Mouse (Mus musculus) midbrain, embryonic 12.5 days (tissue): ENCODE data around the gene Lrig2. TPM values are rescaled to one million over a fixed set of nuclear protein-coding genes. Genes with fewer than 3 reads are reported as not detected.
A peak's percentile ranks its signal among the peaks of the same experiment; 100 is the strongest.

Experiments used
- ATAC-seq: fragments of 200-750 bp; cut with Nextera tagmentation; 2 replicates; pipeline ENCODE4 v1.8.0; 2017; ENCODE audit warnings: low read depth, moderate TSS enrichment, moderate library complexity; ENCODE audit not compliant: low FRiP score
- H3K27ac ChIP-seq: fragments of 300-500 bp; sonication (generic); replicated peaks from 2 replicates; pipeline ENCODE4 v1.5.1; 2016; ENCODE audit warnings: mild to moderate bottlenecking
- H3K27me3 ChIP-seq: fragments of 300-500 bp; sonication (generic); 2 replicates; pipeline ENCODE4 v1.6.1; 2016; ENCODE audit warnings: mild to moderate bottlenecking
- H3K36me3 ChIP-seq: fragments of 300-500 bp; sonication (generic); 2 replicates; pipeline ENCODE4 v1.6.1; 2016
- H3K4me1 ChIP-seq: fragments of 300-500 bp; sonication (generic); 2 replicates; pipeline ENCODE4 v1.6.1; 2016
- H3K4me2 ChIP-seq: fragments of 300-500 bp; sonication (generic); replicated peaks from 2 replicates; pipeline ENCODE4 v1.6.1; 2016; ENCODE audit warnings: mild to moderate bottlenecking, moderate library complexity
- H3K4me3 ChIP-seq: fragments of 300-500 bp; sonication (generic); 2 replicates; pipeline ENCODE4 v1.5.1; 2016; ENCODE audit warnings: mild to moderate bottlenecking
- H3K9ac ChIP-seq: fragments of 300-500 bp; sonication (generic); replicated peaks from 2 replicates; pipeline ENCODE4 v1.6.1; 2016; ENCODE audit warnings: mild to moderate bottlenecking, moderate library complexity
- H3K9me3 ChIP-seq: fragments of 300-500 bp; sonication (generic); 2 replicates; pipeline ENCODE4 v1.6.1; 2016; ENCODE audit warnings: mild to moderate bottlenecking
- WGBS: fragments of 180-500 bp; shearing (Covaris S2); methylation state at CpG from one replicate; pipeline ENCODE4 v1.1.7; 2016; 5-methylcytosine and 5-hydroxymethylcytosine counted together
- polyA plus RNA-seq: library from polyadenylated mRNA; unstranded; fragments of >200 nt; fragmentation: Nextera tagmentation; extraction: Ambion mirVana; gene quantifications from 2 replicates; pipeline ENCODE4 v1.2.1, GENCODE M21; 2016

The Lrig2 gene
- polyA plus RNA-seq, 1 experiment from 2014 or later, result 31.3 TPM

DNA sequence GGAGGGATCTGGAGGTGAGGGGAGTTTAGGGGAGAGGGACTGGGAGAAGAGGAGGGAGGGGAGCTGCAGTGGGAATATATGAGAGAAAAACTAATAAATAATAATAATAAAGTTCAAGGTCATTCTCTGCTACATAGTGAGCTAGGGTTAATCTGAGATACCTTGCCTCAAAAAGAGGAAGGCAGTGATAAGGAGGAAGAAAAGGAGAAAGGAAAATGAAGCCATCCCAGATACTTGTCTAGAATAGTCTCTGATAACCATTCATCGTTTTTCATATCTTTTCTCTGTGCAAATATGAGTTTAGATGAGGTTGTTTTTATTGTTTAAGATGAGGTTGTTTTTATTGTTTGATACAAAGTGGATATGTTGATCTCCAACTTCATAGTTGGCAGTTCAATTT is 13.3 kb upstream of the Lrig2 start:
- no peak for ATAC-seq
- H3K4me1 ChIP-seq, result no peaks in the 10 kb centered on the region
- WGBS, result 72% methylated on average over 1 of the region's 1 CpGs
- no peaks in the 10 kb centered on the region for H3K27me3 ChIP-seq
- no peaks in the 10 kb centered on the region for H3K9me3 ChIP-seq
- H3K9ac ChIP-seq, result no peak overlapping the region
- H3K4me2 ChIP-seq, result no peak overlapping the region
- H3K36me3 ChIP-seq, result no peaks in the 10 kb centered on the region
- no peak overlapping the region for H3K27ac ChIP-seq
- no peak overlapping the region for H3K4me3 ChIP-seq

DNA sequence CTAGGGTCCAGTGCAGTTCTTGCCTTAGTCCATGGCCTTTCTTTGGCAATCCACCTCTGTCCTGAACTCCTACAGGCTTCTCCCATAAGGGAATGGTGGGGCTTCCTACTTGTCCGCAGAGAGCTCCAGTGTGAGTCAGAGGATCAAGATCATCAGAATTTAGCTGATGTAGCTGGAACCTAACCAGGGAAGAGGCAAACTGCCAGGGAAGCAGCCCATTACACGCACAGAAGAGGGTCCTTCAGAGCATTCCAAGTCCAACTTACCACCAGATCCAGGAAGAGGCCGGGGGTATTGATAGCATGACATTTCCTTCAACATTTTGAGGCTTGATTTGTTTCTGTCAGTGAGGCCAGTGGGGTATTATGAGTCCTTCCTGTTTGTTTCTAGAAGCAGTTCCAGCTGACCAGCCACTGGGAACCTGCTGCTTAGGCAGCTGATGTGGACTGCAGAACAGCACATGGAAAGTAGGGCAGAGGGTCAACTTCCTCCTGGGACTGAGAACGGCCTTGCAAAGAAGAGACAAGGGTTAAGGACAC is 11.7 kb upstream of the Lrig2 start:
- no peaks in the 10 kb centered on the region for H3K27me3 ChIP-seq
- no peak overlapping the region for H3K9ac ChIP-seq
- WGBS, result 69% methylated on average over 4 of the region's 4 CpGs
- ATAC-seq, result no peak
- no peak overlapping the region for H3K4me2 ChIP-seq
- no peaks in the 10 kb centered on the region for H3K4me1 ChIP-seq
- no peak overlapping the region for H3K27ac ChIP-seq
- no peak overlapping the region for H3K4me3 ChIP-seq
- H3K36me3 ChIP-seq, result no peaks in the 10 kb centered on the region
- no peaks in the 10 kb centered on the region for H3K9me3 ChIP-seq

DNA sequence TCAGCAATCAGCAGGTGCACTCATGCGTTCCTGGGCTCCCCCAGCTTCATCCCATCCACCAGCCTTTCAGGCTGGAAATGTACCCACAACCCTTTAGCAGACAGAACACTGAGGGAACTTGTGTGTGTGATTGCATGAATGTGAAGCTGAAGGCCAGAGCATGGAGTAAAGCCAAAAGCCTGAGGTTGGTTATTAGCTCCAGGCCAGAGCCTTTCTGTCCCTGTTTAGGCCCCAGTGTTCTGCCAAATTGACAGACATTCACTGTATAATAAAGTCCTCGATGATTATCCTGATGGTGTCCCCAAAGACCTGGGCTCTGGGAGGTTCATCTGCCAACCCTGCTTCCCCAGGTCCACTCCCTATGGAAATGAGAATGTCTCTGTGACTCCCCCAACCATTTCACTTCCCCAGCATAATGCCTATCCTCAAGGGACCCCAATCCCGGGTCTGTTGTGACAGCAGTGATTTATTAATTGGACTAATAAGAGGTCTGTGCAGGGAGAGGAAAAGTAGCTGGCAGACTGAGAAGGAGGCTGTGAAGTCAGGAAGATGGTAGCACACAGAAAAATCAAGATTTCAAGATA is 9.7 kb upstream of the Lrig2 start:
- ATAC-seq, result no peak
- Histone ChIP-seq H3K27me3 (no peaks in the 10 kb centered on the region), H3K9me3 (no peaks in the 10 kb centered on the region), H3K27ac (no peak overlapping the region), H3K4me2 (no peak overlapping the region), H3K36me3 (no peaks in the 10 kb centered on the region), H3K4me1 (no peaks in the 10 kb centered on the region), H3K4me3 (no peak overlapping the region), H3K9ac (no peak overlapping the region)
- WGBS, result 64% methylated on average over 3 of the region's 3 CpGs

DNA sequence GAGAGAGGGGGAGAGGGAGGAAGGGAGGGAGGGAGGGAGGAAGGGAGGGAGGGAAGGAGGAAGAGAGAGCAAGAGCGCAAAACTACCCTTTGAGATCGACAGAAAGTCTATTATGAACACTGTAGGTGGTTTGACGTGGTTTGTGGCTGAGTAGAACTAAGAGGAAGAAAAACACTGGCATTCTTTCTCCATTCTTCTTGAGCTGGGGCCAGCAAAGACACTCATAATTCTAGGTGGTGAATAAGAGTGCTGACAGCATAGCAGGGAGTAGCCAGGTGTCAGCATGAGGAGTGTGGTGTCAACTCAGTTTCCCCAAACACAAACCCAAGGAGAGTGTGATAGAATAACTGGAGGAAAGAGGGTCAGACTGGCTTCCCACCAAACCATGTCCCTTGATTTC is 8.8 kb upstream of the Lrig2 start:
- H3K27ac ChIP-seq, result no peak overlapping the region
- H3K4me3 ChIP-seq, result no peak overlapping the region
- H3K36me3 ChIP-seq, result no peaks in the 10 kb centered on the region
- H3K9ac ChIP-seq, result no peak overlapping the region
- H3K4me2 ChIP-seq, result no peak overlapping the region
- no peaks in the 10 kb centered on the region for H3K9me3 ChIP-seq
- no peak for ATAC-seq
- no peaks in the 10 kb centered on the region for H3K4me1 ChIP-seq
- WGBS, result 66% methylated on average over 3 of the region's 3 CpGs
- H3K27me3 ChIP-seq, result no peaks in the 10 kb centered on the region

DNA sequence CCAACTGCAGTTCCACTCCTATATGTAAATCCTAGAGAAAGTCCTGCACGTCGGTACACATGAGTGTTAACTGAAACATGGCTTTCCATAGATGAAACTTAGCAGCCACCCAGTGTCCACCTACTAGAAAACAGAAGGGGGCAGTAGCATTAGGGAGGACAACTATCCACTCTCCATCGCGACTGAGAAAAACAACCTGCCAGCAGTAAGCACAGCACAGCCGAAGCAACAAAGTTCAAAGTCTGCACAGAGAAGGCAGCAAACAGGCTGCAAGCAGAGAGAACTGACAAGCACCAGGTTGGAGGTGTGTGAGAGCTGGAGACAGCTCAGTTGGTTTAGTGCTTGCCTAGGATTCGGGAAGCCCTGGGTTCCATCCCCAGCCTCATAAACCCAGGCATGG is 7.2 kb upstream of the Lrig2 start:
- no peak overlapping the region for H3K9ac ChIP-seq
- ATAC-seq, result no peak
- H3K4me1 ChIP-seq, result no peaks in the 10 kb centered on the region
- H3K27ac ChIP-seq, result no peak overlapping the region
- 75% methylated on average over 6 of the region's 6 CpGs for WGBS
- H3K9me3 ChIP-seq, result no peaks in the 10 kb centered on the region
- no peaks in the 10 kb centered on the region for H3K36me3 ChIP-seq
- no peak overlapping the region for H3K4me2 ChIP-seq
- H3K4me3 ChIP-seq, result no peak overlapping the region
- H3K27me3 ChIP-seq, result no peaks in the 10 kb centered on the region

DNA sequence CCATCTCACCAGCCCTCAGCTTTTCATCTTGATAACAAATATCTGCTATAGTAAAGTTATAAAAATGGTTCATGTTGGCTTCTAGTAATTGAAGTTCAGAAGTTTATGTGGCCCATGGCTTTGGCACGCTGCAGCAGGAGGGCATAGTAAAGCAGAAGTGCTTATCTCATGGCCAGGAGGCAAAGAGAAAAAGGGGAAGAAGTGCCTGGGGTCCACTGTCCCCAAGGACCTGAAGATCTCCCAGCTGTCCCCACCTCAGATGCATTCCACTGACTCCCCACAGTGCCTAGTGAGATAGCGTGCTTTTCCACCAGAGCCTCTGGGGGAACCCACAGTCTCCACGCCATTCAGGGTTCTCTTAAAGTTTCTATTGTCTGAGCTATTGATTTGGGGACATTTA is 6.7 kb upstream of the Lrig2 start:
- Histone ChIP-seq H3K36me3 (no peaks in the 10 kb centered on the region), H3K9ac (no peak overlapping the region), H3K27me3 (no peaks in the 10 kb centered on the region), H3K9me3 (no peaks in the 10 kb centered on the region), H3K4me3 (no peak overlapping the region), H3K4me2 (no peak overlapping the region), H3K4me1 (no peaks in the 10 kb centered on the region), H3K27ac (no peak overlapping the region)
- 82% methylated on average over 3 of the region's 3 CpGs for WGBS
- ATAC-seq, result no peak

DNA sequence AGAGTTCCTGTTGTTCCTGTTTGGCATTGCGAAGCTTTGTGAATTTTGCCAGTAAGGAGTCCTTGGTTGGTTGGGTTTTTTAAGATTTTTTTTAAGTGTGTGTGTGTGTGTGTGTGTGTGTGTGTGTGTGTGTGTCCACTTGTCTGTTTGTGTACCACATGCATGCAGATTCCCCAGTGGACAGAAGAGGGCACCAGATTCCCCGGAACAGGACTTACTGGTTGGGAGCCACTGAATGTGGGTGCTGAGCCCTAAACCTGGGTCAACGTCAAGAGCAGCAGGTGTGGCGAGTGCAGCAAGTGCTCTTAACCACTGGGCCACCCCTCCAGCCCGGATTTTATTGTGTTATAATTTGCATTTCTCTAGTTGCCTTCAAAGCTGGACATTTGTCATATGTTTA is 5.4 kb upstream of the Lrig2 start:
- Histone ChIP-seq H3K27ac (no peak overlapping the region), H3K9me3 (no peaks in the 10 kb centered on the region), H3K4me3 (no peak overlapping the region), H3K27me3 (no peaks in the 10 kb centered on the region), H3K4me2 (no peak overlapping the region), H3K36me3 (no peaks in the 10 kb centered on the region), H3K9ac (no peak overlapping the region), H3K4me1 (no peaks in the 10 kb centered on the region)
- ATAC-seq, result no peak
- WGBS, result 85% methylated on average over 5 of the region's 5 CpGs

DNA sequence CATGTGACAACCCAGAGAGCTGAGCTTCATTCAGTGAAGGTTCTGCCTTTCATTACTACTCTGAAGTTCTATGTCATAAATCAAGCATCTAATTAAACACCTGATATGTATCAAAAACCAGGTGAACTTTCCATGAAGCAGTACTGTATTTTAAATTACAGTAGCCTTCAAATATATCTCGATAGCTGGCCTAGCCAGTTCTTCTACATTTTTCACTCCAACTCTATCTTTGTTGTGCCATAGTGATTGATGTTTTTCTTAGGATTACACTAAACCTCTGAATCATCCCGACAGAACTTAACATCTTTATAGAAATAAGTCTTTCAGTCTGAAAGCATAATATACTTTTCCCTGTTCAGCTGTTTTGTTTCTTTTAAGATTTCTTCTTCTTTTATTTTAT is 2.8 kb upstream of the Lrig2 start:
- no peak overlapping the region for H3K4me3 ChIP-seq
- no peaks in the 10 kb centered on the region for H3K27me3 ChIP-seq
- no peak for ATAC-seq
- H3K36me3 ChIP-seq, result no peaks in the 10 kb centered on the region
- no peak overlapping the region for H3K9ac ChIP-seq
- WGBS, result 94% methylated on average over 2 of the region's 2 CpGs
- peaks cover 7% of the 10 kb centered on the region; the same call in 1 of the 2 replicates for H3K4me1 ChIP-seq
- H3K9me3 ChIP-seq, result no peaks in the 10 kb centered on the region
- no peak overlapping the region for H3K27ac ChIP-seq
- no peak overlapping the region for H3K4me2 ChIP-seq

DNA sequence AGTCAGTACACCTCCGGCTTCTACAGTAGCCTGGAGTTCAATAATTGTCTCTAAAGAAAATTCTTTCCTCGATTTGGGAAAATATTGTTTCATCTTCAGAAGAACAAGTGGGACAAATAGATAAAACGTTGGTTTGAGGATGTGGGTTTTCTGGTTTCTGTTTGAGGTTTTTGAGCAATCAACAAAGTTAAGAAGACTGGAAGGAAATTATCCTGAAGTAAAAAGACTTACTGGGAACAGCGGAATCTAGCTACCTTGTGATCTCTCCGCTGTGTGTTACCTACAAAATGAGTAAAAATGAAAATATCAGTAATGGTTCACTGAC is 668 bp upstream of the Lrig2 start:
- H3K9me3 ChIP-seq, result no peaks in the 10 kb centered on the region
- H3K4me1 ChIP-seq, result peaks cover 16% of the 10 kb centered on the region
- ATAC-seq, result no peak
- peak overlapping the region; percentile 60 for H3K4me2 ChIP-seq
- no peaks in the 10 kb centered on the region for H3K27me3 ChIP-seq
- WGBS, result 29% methylated on average over 5 of the region's 5 CpGs
- peak overlapping the region; percentile 45; the same call in 1 of the 2 replicates for H3K9ac ChIP-seq
- H3K27ac ChIP-seq, result peak overlapping the region; percentile 98
- peak overlapping the region; percentile 94 for H3K4me3 ChIP-seq
- H3K36me3 ChIP-seq, result no peaks in the 10 kb centered on the region

DNA sequence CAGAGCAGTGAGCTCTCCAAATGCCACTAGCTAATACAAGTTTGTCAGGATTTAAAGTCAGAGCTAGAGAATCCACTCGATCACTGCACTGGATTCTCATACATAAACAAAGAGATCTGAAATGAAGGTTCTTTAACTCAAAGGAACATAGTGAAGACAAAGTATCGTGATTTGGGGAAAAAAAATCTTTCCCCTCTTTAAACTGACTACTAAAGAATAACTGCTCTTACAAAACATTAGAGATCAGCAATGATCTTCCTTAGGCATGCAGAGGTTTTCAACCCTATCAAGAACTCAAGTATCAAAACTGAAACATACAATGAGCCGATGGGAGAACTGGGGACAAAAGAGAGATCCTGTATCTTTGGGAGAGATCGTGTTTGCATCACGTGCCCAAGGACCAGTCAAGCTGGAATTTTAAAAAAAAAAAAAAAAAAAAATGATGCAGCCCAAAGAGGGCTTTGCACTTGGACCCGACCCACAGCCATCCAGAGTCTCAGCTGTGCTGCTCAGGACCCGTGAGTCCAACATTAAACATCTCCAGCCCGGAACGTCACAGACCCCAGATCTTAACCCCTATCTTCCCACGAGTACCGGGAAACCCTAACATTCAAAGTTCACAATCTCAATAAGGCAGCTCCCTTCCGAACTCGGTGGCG is 818 bp downstream of the Lrig2 start:
- Histone ChIP-seq H3K4me1 (peaks cover 16% of the 10 kb centered on the region), H3K36me3 (no peaks in the 10 kb centered on the region), H3K27me3 (no peaks in the 10 kb centered on the region), H3K4me3 (peak overlapping the region; percentile 94), H3K27ac (peak overlapping the region; percentile 98), H3K4me2 (peak overlapping the region; percentile 68), H3K9me3 (no peaks in the 10 kb centered on the region), H3K9ac (peak overlapping the region; percentile 81)
- 2% methylated on average over 14 of the region's 14 CpGs for WGBS
- peak; percentile 38; the same call in 1 of the 2 replicates for ATAC-seq

DNA sequence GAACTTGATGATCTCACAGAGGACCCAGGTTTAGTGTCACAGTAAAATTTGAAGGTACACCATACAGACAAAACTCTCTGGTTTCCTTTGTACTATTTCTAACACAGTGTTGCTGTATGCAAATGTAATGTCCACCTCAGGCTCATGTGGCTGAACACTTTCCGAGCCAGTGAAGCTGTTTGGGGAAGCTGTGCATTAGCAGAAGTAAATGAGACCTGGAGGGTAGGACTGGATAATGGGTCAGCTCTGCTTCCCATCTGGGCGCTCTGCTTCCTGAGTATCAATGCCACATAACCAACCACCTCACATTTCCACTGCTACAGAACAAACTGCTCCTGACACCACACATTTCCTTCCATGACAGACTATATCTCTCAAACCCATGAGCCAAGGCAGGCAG is 10.1 kb downstream of the Lrig2 start:
- Histone ChIP-seq H3K4me2 (no peak overlapping the region), H3K4me1 (no peaks in the 10 kb centered on the region), H3K4me3 (no peak overlapping the region), H3K9me3 (no peaks in the 10 kb centered on the region), H3K27me3 (no peaks in the 10 kb centered on the region), H3K9ac (no peak overlapping the region), H3K36me3 (peaks cover 3% of the 10 kb centered on the region; the same call in 1 of the 2 replicates), H3K27ac (no peak overlapping the region)
- no peak for ATAC-seq
- WGBS, result 89% methylated on average over 2 of the region's 2 CpGs

DNA sequence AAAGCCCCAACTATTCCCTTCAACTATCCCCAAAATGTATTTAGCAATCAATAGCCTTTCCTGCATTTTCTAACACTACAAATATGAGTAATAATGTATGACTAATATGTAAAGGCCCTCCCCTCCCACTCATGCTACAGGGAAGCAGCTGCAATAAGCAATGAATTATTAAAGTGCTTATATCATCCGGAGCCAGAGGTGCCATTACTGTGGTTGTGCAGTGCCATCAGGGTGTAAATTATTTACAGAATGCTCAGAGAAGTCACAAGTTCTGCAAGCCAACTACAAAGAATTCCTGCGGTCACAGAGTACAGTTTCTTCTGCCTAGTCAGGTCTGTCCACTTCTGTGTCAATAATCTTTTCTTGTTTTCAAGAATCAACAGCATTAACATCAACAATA is 10.8 kb downstream of the Lrig2 start:
- 77% methylated on average over 2 of the region's 2 CpGs for WGBS
- peaks cover 11% of the 10 kb centered on the region; the same call in 1 of the 2 replicates for H3K36me3 ChIP-seq
- no peaks in the 10 kb centered on the region for H3K4me1 ChIP-seq
- H3K27me3 ChIP-seq, result no peaks in the 10 kb centered on the region
- H3K4me2 ChIP-seq, result no peak overlapping the region
- H3K9me3 ChIP-seq, result no peaks in the 10 kb centered on the region
- no peak overlapping the region for H3K4me3 ChIP-seq
- H3K27ac ChIP-seq, result no peak overlapping the region
- no peak for ATAC-seq
- no peak overlapping the region for H3K9ac ChIP-seq

DNA sequence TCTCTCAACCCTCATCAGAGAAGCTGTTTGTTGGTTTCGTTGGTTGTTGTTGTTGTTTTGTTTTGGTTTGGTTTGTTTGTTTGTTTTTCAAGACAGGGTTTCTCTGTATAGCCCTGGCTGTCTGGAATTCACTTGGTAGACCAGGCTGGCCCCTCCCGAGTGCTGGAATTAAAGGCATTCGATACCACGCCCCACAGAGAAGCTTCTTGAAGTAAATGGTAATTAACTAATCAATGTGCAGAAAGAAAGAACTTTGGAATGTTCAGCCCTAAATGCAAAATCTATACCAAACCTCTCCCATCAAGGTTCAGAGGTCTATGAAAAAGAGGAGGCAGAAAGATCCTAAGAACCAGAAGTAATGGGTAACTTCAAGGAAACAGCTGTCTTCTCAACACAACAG is 15.5 kb downstream of the Lrig2 start:
- H3K4me3 ChIP-seq, result no peak overlapping the region
- no peaks in the 10 kb centered on the region for H3K27me3 ChIP-seq
- 93% methylated on average over 4 of the region's 4 CpGs for WGBS
- H3K27ac ChIP-seq, result no peak overlapping the region
- no peak for ATAC-seq
- no peaks in the 10 kb centered on the region for H3K4me1 ChIP-seq
- no peak overlapping the region for H3K9ac ChIP-seq
- H3K36me3 ChIP-seq, result peaks cover 36% of the 10 kb centered on the region
- no peak overlapping the region for H3K4me2 ChIP-seq
- H3K9me3 ChIP-seq, result no peaks in the 10 kb centered on the region
